Mouse (Mus musculus): ENCODE results near the gene Sptlc2.
A peak's percentile ranks its signal among the peaks of the same experiment; 100 is the strongest.
"Not testable (repeated sequence)": the region's sequence is repeated elsewhere in the genome, so short reads cannot be mapped to it uniquely, and the experiment has no call there.

The Sptlc2 gene

DNA sequence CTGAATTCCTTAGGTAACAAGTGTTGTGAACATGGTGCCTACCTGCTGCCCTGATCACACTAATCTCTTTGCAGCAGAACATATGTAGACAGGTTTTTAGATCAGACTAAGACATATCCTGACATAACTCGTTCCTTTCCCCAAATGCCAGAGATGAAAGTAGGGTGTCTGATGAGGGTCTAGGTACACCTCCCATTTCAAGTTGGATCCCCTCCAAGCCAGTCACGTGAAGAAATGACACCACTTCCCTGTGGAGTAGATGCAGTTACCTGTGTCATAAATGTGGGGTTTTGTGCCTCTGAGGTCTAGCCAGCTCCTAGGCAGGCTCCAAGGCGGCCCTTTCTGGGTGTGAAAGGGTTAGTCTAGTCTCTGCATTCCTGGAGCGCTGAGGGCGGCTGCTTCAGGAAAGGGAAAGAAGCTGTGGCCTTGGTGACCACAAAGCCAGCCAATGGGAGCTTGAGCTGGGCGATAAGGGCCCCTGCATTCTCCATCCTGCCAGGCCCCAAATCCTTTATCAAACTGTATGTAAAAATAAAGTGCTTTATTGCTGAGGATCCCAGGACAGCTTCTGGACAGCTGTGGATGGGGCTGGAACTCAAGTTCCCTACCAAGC, 109.9 kb downstream of the Sptlc2 start:
- DNase-seq (ENCODE audit: low read depth): no peak

GRCm38 (mm10) chr12:87277251-87277650, 110.9 kb downstream of the Sptlc2 start:
- DNase-seq (ENCODE audit: low read depth): not testable (repeated sequence)

- no peak for DNase-seq (ENCODE audit: low read depth)
Observed at GRCm38 (mm10) chr12:87274853-87275831, 113.0 kb downstream of the Sptlc2 start.

GRCm38 (mm10) chr12:87267682-87268081, 120.5 kb downstream of the Sptlc2 start:
- peak; percentile 86 for DNase-seq (ENCODE audit: low read depth)

DNA sequence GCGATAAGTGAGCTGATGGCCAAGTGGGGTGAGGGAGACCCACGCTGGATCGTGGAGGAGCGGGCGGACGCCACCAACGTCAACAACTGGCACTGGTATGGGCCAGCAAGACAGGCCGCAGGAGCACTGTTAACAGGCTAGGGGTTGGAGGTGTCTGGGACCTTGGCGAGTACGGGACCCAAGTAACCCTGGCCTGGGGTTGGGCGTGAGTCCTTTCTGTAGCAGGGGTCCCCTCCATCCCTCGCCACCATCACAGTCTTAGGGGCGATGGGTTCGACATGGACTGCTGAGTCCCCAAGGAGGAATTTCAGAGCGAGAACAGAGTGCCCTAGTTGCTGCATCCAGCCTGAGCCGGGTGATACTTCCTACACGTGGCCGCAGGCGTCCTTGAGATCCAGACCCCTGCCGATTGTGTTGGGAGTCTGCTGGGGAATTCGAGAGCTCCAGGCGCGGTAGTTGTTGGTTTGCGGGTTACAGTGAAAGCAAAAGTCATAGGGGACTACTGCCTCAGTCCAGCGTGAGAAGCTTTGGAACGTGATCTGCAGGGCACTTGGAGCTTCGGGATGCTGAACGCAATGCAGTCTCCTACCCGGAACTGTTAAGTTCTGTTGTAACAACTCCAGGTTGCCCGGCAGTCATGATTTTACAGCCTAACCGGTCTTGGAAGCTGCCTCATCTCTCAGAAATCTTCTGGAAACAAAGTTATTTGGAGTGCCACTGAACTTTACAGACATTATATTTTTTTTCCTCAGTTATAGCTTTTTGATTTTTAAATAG, 121.1 kb downstream of the Sptlc2 start:
- peak; percentile 34 for DNase-seq (ENCODE audit: low read depth)

GRCm38 (mm10) chr12:87266108-87266826, 121.9 kb downstream of the Sptlc2 start, which contains the start of the genes Vipas39 and Ahsa1:
TSS of gene Vipas39 (minus strand) at chr12:87266256.
TSS of gene Ahsa1 (plus strand) at chr12:87266479.
- peak; percentile 96 for DNase-seq (ENCODE audit: low read depth)

DNA sequence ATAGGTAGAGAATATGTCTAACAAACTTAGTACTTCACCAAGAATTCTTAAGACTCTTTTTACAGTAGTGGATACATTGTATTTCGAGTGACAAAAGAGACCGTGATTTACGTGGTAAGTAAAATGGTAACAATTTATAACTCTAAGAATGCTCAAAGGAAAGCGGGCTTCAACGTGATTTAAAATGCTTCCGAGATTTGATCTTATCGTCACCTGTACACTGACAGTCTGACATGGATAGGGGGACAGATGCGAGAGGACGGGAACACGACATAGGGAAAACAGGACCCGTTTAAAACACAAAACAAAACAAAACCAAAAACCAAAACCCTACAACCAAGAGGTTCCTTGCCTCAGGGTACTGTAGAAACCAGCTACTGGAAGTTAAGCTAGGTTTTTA, 122.7 kb downstream of the Sptlc2 start:
- no peak for DNase-seq (ENCODE audit: low read depth)

DNA sequence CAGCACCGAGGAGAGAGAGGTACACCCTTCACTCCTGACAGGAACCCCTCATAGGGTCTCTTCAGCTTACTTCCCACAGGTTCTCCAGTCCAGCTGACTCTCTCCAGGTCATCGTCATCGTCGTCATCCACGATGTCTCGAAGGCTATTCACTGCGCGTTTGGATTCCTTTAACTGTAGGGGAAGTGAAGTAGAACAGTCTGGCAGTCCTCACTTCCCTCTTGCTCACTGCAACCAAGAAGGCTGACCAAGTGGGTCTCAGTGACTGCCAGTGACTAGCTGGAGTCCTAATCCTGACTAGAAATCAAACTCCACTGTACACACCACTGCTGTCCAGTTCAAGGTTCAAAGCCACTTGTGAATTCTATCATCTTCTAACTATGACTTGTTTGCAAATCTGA, 127.6 kb downstream of the Sptlc2 start:
- DNase-seq (ENCODE audit: low read depth): no peak

- DNase-seq (ENCODE audit: low read depth): no peak
Observed at GRCm38 (mm10) chr12:87256629-87257028, 131.5 kb downstream of the Sptlc2 start.
